Mouse (Mus musculus): Measurements from ENCODE around the gene Sema3d. TPM values are rescaled to one million over a fixed set of nuclear protein-coding genes. Genes with fewer than 3 reads are reported as not detected.

The Sema3d gene
- under 1 TPM; 0.62 to 0.66 TPM for total RNA-seq (2021)
- long read RNA-seq, experiment 1, result 0 reads
- long read RNA-seq, experiment 2, partial matches to known transcripts, result 0 of 1 reads
- long read RNA-seq, experiment 2, other reads (novel, unspliced or antisense), result 1 of 1 reads

- peak; percentile 39 to 49 for DNase-seq
- intact Hi-C loops (cut with DNase I), result loop anchor here (10.0 kb wide), 1 partner anchor 349 kb away; no protein-coding TSS in a partner anchor
These were observed at the start of gene Sema3d for GRCm38 (mm10) chr5:12383133-12383959. Sema3d (plus strand) TSS chr5:12383385.

GRCm38 (mm10) chr5:12377261-12377660, 5.9 kb upstream of the Sema3d start:
- intact Hi-C loops (cut with DNase I), result no loop called here
- DNase-seq, result no peak

- intact Hi-C loops (cut with DNase I), result no loop called here
- DNase-seq, result no peak
These were observed 4.3 kb upstream of the Sema3d start for GRCm38 (mm10) chr5:12378900-12379299.

GRCm38 (mm10) chr5:12382010-12382409, 1.2 kb upstream of the Sema3d start:
- intact Hi-C loops (cut with DNase I), result loop anchor here (10.0 kb wide), 1 partner anchor 347 kb away; no protein-coding TSS in a partner anchor
- DNase-seq, result no peak

GRCm38 (mm10) chr5:12383960-12384285, 738 bp downstream of the Sema3d start:
- intact Hi-C loops (cut with DNase I), result loop anchor here (10.0 kb wide), 1 partner anchor 349 kb away; no protein-coding TSS in a partner anchor
- DNase-seq, result no peak

GRCm38 (mm10) chr5:12392667-12393066, 9.5 kb downstream of the Sema3d start:
- intact Hi-C loops (cut with DNase I), result no loop called here
- no peak for DNase-seq

- intact Hi-C loops (cut with DNase I), result no loop called here
- no peak for DNase-seq
These were observed 16.1 kb downstream of the Sema3d start for GRCm38 (mm10) chr5:12399271-12399670.

- intact Hi-C loops (cut with DNase I), result no loop called here
- DNase-seq, result no peak
These were observed 21.0 kb downstream of the Sema3d start for GRCm38 (mm10) chr5:12404229-12404628.

- no peak for DNase-seq
- intact Hi-C loops (cut with DNase I), result no loop called here
These were observed 29.4 kb downstream of the Sema3d start for GRCm38 (mm10) chr5:12412595-12412994.

- no peak for DNase-seq
- intact Hi-C loops (cut with DNase I), result no loop called here
These were observed 40.1 kb downstream of the Sema3d start for GRCm38 (mm10) chr5:12423264-12423663.

- intact Hi-C loops (cut with DNase I), result no loop called here
- no peak for DNase-seq
These were observed 58.6 kb downstream of the Sema3d start for GRCm38 (mm10) chr5:12441737-12442136.

- DNase-seq, result no peak
- intact Hi-C loops (cut with DNase I), result no loop called here
These were observed 59.3 kb downstream of the Sema3d start for GRCm38 (mm10) chr5:12442176-12443105.

GRCm38 (mm10) chr5:12451089-12451488, 67.9 kb downstream of the Sema3d start:
- no peak for DNase-seq
- intact Hi-C loops (cut with DNase I), result no loop called here

GRCm38 (mm10) chr5:12454946-12455345, 71.8 kb downstream of the Sema3d start:
- intact Hi-C loops (cut with DNase I), result no loop called here

GRCm38 (mm10) chr5:12457509-12457908, 74.3 kb downstream of the Sema3d start:
- intact Hi-C loops (cut with DNase I), result no loop called here
- no peak for DNase-seq

More at GRCm38 (mm10) chr5:12454946-12455345, 71.8 kb downstream of the Sema3d start:
- no peak for DNase-seq

- no peak for DNase-seq
- intact Hi-C loops (cut with DNase I), result no loop called here
These were observed 84.6 kb downstream of the Sema3d start for GRCm38 (mm10) chr5:12467568-12468336.

GRCm38 (mm10) chr5:12474904-12475638, 91.9 kb downstream of the Sema3d start:
- intact Hi-C loops (cut with DNase I), result no loop called here
- no peak for DNase-seq

- no peak for DNase-seq
- intact Hi-C loops (cut with DNase I), result no loop called here
These were observed 92.4 kb downstream of the Sema3d start for GRCm38 (mm10) chr5:12475639-12475916.

- intact Hi-C loops (cut with DNase I), result no loop called here
- no peak for DNase-seq
These were observed 104.7 kb downstream of the Sema3d start for GRCm38 (mm10) chr5:12487926-12488325.

- no peak for DNase-seq
- intact Hi-C loops (cut with DNase I), result no loop called here
These were observed 108.5 kb downstream of the Sema3d start for GRCm38 (mm10) chr5:12491704-12492103.

Measured in gastrocnemius, postnatal 36 days (tissue).